Mouse (Mus musculus) erythroblast, embryonic 14.5 days (primary cell): Measurements from ENCODE around the gene Dab1.

Experiments used
- GATA1 ChIP-seq: IDR thresholded peaks from 2 replicates; pipeline ENCODE4 v1.6.1; 2012; ENCODE audit warnings: low read length, inconsistent platforms, mixed read lengths
- TAL1 ChIP-seq: IDR thresholded peaks from 3 replicates; pipeline ENCODE4 v1.6.1; 2012; ENCODE audit warnings: low read length, inconsistent platforms, mixed read lengths

GRCm38 (mm10) chr4:104724258-104724657, 1105.1 kb downstream of the Dab1 start:
- TF ChIP-seq GATA1 (no peak), TAL1 (no peak)
